Mouse (Mus musculus) heart, postnatal 0 days (tissue): Measurements from ENCODE around the gene Nr2f2.

Source experiments
- CTCF ChIP-seq: IDR thresholded peaks from 2 replicates; pipeline ENCODE4 v1.5.1; 2016; ENCODE audit warnings: antibody characterized with exemption, control low read depth, low read depth
- EP300 ChIP-seq: IDR thresholded peaks from 2 replicates; pipeline ENCODE4 v1.6.1; 2016; ENCODE audit warnings: antibody characterized with exemption, low read depth

- no peak for TF ChIP-seq EP300
- no peak for TF ChIP-seq CTCF
Observed at GRCm38 (mm10) chr7:70324041-70324440, 42.5 kb downstream of the Nr2f2 start.
